Mouse (Mus musculus): ENCODE measurements around the gene Rptor.

DNA sequence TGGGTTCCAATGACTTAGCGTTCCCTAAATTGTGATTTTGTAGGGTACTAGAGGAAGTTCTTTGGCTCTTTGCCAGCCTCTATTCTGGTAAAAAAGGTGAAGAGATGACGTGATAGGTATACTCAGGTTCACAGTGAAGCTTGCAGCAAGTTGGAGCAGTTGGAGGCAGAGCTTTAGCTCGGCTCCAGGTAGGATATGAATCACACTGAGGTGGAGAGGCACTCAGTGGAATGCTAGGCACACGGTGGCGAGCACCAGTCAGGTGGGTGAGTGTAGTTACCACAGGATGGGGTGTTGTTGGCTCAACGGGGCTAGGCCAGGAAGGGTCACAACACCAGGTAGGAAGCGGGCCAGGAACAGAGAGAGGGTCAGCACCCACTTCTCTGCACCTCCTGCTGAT, 47.5 kb upstream of the Rptor start:
- TF ChIP-seq CTCF (IDR thresholded peaks at IDR 0.05) (no peak), EP300 (IDR thresholded peaks at IDR 0.05; ENCODE audit: insufficient read depth, low read depth, low read length) (no peak)

Data from heart, adult 2 months (tissue).